In the genomic region with DNA sequence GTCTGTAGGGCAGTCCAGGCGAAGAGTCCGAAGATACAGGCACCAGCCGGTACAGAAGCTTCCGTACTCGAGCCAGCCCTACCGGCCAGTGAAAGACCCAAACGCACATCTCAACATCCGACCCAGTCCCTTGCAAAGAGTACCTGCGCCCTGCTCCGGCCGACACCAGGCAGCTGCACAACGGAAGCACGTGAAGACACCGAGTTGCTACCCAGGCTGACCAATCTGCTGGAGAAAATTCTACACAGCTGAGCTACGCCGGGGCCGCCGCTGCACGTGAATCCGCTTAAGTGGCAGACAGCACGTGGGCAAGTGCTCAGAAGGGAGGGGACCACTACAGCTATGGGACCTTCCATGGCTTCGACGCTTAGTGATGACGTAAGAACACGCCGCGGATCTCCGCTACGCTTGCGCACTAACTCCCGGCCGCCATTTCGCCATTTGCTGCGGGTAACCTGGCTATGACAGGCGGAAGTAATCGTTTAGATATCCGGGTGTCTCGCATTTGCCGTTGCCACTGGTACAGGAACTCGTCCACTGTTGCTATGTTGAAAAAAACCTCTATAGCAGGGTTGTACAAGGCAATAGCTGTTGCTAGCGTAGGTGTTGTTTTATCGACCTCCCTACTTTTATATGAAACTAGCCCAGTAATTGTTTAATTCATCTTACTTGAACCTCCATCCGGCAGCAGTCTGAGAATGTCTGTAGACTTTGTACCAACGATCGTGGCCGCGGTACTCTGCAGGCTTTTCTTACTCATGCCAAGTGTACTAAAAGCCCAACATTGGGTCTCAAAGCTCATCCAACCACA, we compare ENCODE assay signal across 8 mouse cellular contexts. TPM values are rescaled to one million over a fixed set of nuclear protein-coding genes. Genes with fewer than 3 reads are reported as not detected.
DNase-seq lines count a peak whose midpoint lies in the region; ATAC-seq lines count a peak whose summit lies in the region.

Gene Nat10 (minus strand): TSS at position 365 of the 811 bp plus-strand sequence.

- H3K4me3 ChIP-seq in hindbrain, embryonic 12.5 days = peak within 1 kb of the TSS; percentile 57

- H3K36me3 ChIP-seq in hindbrain, embryonic 12.5 days = peaks cover 15% of the 10 kb centered on the region

- peak within 1 kb of the TSS; percentile 78 for H3K4me2 ChIP-seq in hindbrain, embryonic 12.5 days (replicated peaks)

- DNase-seq in NIH3T3 (ENCODE audit: low read depth) = peak; percentile 98
- peak; percentile 99 for DNase-seq in cerebellum, postnatal 10 days
- peak; percentile 98 to 99 for DNase-seq in frontal cortex, postnatal 10 days (ENCODE audit: low spot score in 2 of 2)
- DNase-seq in layer of hippocampus, postnatal 14 days (ENCODE audit: low spot score in 2 of 2) = peak; percentile 99
- DNase-seq in lung, postnatal 14 days = peak; percentile 99
- DNase-seq in retina, adult 2 months (ENCODE audit: low read depth, low spot score) = peak; percentile 98
- peak; percentile 97 for DNase-seq in thymus, postnatal 36 days

- peak within 1 kb of the TSS; percentile 81 for H3K27ac ChIP-seq in hindbrain, embryonic 12.5 days

- under 1% methylated on average over 47 of the region's 47 CpGs for WGBS in hindbrain, embryonic 12.5 days

- H3K9ac ChIP-seq in hindbrain, embryonic 12.5 days = peak within 1 kb of the TSS; percentile 65

- peak; percentile 97 for ATAC-seq in hindbrain, embryonic 12.5 days (ENCODE audit: low FRiP score)

- H3K27me3 ChIP-seq in hindbrain, embryonic 12.5 days = no peaks in the 10 kb centered on the region

- H3K4me1 ChIP-seq in hindbrain, embryonic 12.5 days = peaks cover 10% of the 10 kb centered on the region

- H3K9me3 ChIP-seq in hindbrain, embryonic 12.5 days (replicated peaks) = no peaks in the 10 kb centered on the region

RNA-seq across cellular contexts. Expression of gene Nat10, which starts in this region (rescaled TPM):
- 23.5 and 25.7 TPM in 2 replicates for polyA plus RNA-seq in hindbrain, embryonic 12.5 days (2016; fragmentation: Nextera tagmentation; extraction: Ambion mirVana)
- 10 to 100 TPM; 39.9 to 41.1 TPM for total RNA-seq in layer of hippocampus, postnatal 14 days (2021)

Comparison
In these comparisons a context has a peak if more than half of its experiments do, and no peak if none do; other contexts are left out.
1. Peak in every context shown above with its lines: DNase-seq, ATAC-seq, H3K4me3 ChIP-seq and H3K27ac ChIP-seq.